Mouse (Mus musculus): ENCODE results near the gene Mrps5. TPM values are rescaled to one million over a fixed set of nuclear protein-coding genes. Genes with fewer than 3 reads are reported as not detected.

The Mrps5 gene
- 13.6 TPM for polyA plus RNA-seq (2014; fragmentation: Illumina TruSeq; extraction: RNeasy Lipid Tissue Mini Kit (QIAGEN cat#74804); ENCODE audit: low replicate concordance)

DNA sequence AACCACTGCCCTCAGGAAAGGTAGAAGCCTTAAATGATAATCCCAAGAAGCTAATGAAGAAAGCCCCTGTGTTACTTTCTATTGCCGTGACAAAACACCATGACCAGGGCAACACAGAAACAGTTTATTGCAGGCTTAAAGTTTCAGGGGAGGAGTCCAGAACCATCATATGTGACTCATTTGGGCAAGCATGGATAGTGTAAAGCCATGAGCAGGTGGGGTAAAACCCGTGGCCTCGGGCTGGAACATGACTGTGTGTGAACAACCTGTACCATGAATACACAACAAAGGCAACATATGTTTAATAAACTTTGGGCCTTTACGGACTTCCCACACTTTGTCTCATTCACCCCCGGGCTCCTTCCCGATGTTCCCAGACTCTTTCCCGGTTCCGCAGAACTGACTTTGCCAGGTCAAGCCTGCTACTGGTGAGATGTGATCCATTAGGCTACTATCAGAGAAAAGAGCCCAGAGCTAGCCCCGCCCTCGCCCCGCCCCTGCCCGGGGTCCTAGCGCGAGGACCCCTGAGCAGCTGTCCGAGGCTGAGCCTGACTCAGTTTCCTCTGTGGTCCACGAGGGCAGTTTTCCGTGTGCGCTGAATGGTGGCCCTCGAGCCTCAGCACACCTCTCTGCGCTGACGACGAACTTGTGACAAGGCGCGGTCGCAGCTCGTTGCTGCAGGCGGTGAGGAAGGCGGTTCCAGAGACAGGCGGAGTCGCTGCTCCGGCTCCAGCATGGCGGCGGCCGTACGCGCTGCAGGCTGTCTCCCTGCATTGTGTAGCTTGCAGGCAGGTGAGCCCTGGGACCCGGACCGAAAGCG lies at the start of gene Mrps5, which contains the start of gene Zfp661:
Gene Mrps5, plus strand, starts transcription at position 529 of the 820 bp plus-strand sequence.
Gene Zfp661, minus strand, starts transcription at position 401 of the 820 bp plus-strand sequence.

GRCm38 (mm10) chr2:127541185-127541584 lies 45.8 kb upstream of the Mrps5 start, which contains the start of gene Prom2:
Gene Prom2, minus strand, starts transcription at chr2:127541467.

GRCm38 (mm10) chr2:127656086-127656720 lies 69.2 kb downstream of the Mrps5 start, which contains the start of gene Mal:
Gene Mal, minus strand, starts transcription at chr2:127656695.

Other genes with a start within 250 kb of the Mrps5 start
- not detected for gene Astl, start 248.6 kb upstream of the Mrps5 start, polyA plus RNA-seq (2014; fragmentation: Illumina TruSeq; extraction: RNeasy Lipid Tissue Mini Kit (QIAGEN cat#74804); ENCODE audit: low replicate concordance)
- gene Adra2b, start 224.0 kb upstream of the Mrps5 start, polyA plus RNA-seq (2014; fragmentation: Illumina TruSeq; extraction: RNeasy Lipid Tissue Mini Kit (QIAGEN cat#74804); ENCODE audit: low replicate concordance) = 0.11 TPM
- gene Gpat2, start 162.0 kb upstream of the Mrps5 start, polyA plus RNA-seq (2014; fragmentation: Illumina TruSeq; extraction: RNeasy Lipid Tissue Mini Kit (QIAGEN cat#74804); ENCODE audit: low replicate concordance) = not detected
- gene Fahd2a, start 142.7 kb upstream of the Mrps5 start, polyA plus RNA-seq (2014; fragmentation: Illumina TruSeq; extraction: RNeasy Lipid Tissue Mini Kit (QIAGEN cat#74804); ENCODE audit: low replicate concordance) = 3.5 TPM
- gene Kcnip3, start 65.1 kb upstream of the Mrps5 start, polyA plus RNA-seq (2014; fragmentation: Illumina TruSeq; extraction: RNeasy Lipid Tissue Mini Kit (QIAGEN cat#74804); ENCODE audit: low replicate concordance) = 0.78 TPM
- 0.11 TPM for gene Prom2, start 45.8 kb upstream of the Mrps5 start, polyA plus RNA-seq (2014; fragmentation: Illumina TruSeq; extraction: RNeasy Lipid Tissue Mini Kit (QIAGEN cat#74804); ENCODE audit: low replicate concordance)
- 3.0 TPM for gene Zfp661, start 128 bp upstream of the Mrps5 start, polyA plus RNA-seq (2014; fragmentation: Illumina TruSeq; extraction: RNeasy Lipid Tissue Mini Kit (QIAGEN cat#74804); ENCODE audit: low replicate concordance)
- gene Mal, start 69.5 kb downstream of the Mrps5 start, polyA plus RNA-seq (2014; fragmentation: Illumina TruSeq; extraction: RNeasy Lipid Tissue Mini Kit (QIAGEN cat#74804); ENCODE audit: low replicate concordance) = 2.6 TPM
- gene Mall, start 142.7 kb downstream of the Mrps5 start, polyA plus RNA-seq (2014; fragmentation: Illumina TruSeq; extraction: RNeasy Lipid Tissue Mini Kit (QIAGEN cat#74804); ENCODE audit: low replicate concordance) = 50.0 TPM
- gene Nphp1, start 201.7 kb downstream of the Mrps5 start, polyA plus RNA-seq (2014; fragmentation: Illumina TruSeq; extraction: RNeasy Lipid Tissue Mini Kit (QIAGEN cat#74804); ENCODE audit: low replicate concordance) = 1.3 TPM
- 31.9 TPM for gene Mtln, start 205.3 kb downstream of the Mrps5 start, polyA plus RNA-seq (2014; fragmentation: Illumina TruSeq; extraction: RNeasy Lipid Tissue Mini Kit (QIAGEN cat#74804); ENCODE audit: low replicate concordance)
- 22.3 TPM for gene Bub1, start 244.6 kb downstream of the Mrps5 start, polyA plus RNA-seq (2014; fragmentation: Illumina TruSeq; extraction: RNeasy Lipid Tissue Mini Kit (QIAGEN cat#74804); ENCODE audit: low replicate concordance)

All from small intestine, adult 10 weeks (tissue).